Mouse (Mus musculus) MEL (cell line): ENCODE results near the gene Zfp280d. TPM values are rescaled to one million over a fixed set of nuclear protein-coding genes. Genes with fewer than 3 reads are reported as not detected.

Experiments
- DNase-seq: peaks from one replicate; pipeline ENCODE4 v3.0.0; 2011; ENCODE audit warnings: low read depth, low spot score
- H3K27ac ChIP-seq: 2 replicates; pipeline ENCODE4 v1.5.1; 2012; ENCODE audit warnings: low read depth, mild to moderate bottlenecking, control low read depth, low read length, moderate library complexity; ENCODE audit not compliant: control insufficient read depth
- H3K27me3 ChIP-seq, 2 experiments: fragments of 150-350 bp in 1 of 2; sonication (generic) in 1 of 2; 2 replicates each; pipeline ENCODE4 v1.6.1; 2012; ENCODE audit warnings: low read length in 2 of 2, mild to moderate bottlenecking in 2 of 2, improper control_type of control experiment in 1 of 2, moderate library complexity in 1 of 2; ENCODE audit not compliant: insufficient read depth in 2 of 2, control insufficient read depth in 1 of 2
- H3K36me3 ChIP-seq, 2 experiments: 2 replicates each; pipeline ENCODE4 v1.6.1; 2012 to 2014; ENCODE audit warnings: low read length in 2 of 2, improper control_type of control experiment in 1 of 2, inconsistent platforms in 1 of 2, mild to moderate bottlenecking in 1 of 2; ENCODE audit not compliant: insufficient read depth in 2 of 2, control insufficient read depth in 1 of 2
- H3K4me1 ChIP-seq, 2 experiments: fragments of 150-350 bp in 1 of 2; sonication (generic) in 1 of 2; 2 replicates each; pipeline ENCODE4 v1.6.1; 2012; ENCODE audit warnings: low read length in 2 of 2, improper control_type of control experiment in 1 of 2, mild to moderate bottlenecking in 1 of 2; ENCODE audit not compliant: insufficient read depth in 2 of 2, control insufficient read depth in 1 of 2
- H3K4me3 ChIP-seq, 2 experiments: fragments of 150-350 bp in 1 of 2; sonication (generic) in 1 of 2; 2 replicates each; pipeline ENCODE4 v1.5.1; 2012; ENCODE audit warnings: low read depth in 2 of 2, low read length in 2 of 2, mild to moderate bottlenecking in 2 of 2, moderate library complexity in 2 of 2, control low read depth in 1 of 2, improper control_type of control experiment in 1 of 2; ENCODE audit not compliant: control insufficient read depth in 1 of 2, insufficient read depth in 1 of 2
- H3K79me2 ChIP-seq: 2 replicates; pipeline ENCODE4 v1.6.1; 2012; ENCODE audit warnings: mild to moderate bottlenecking, low read length, moderate library complexity; ENCODE audit not compliant: control insufficient read depth, poor library complexity, insufficient read depth
- H3K9ac ChIP-seq: 2 replicates; pipeline ENCODE4 v1.6.1; 2012; ENCODE audit warnings: low read depth, mild to moderate bottlenecking, control low read depth, low read length, moderate library complexity; ENCODE audit not compliant: control insufficient read depth, poor library complexity, severe bottlenecking
- H3K9me3 ChIP-seq: fragments of 150-350 bp; sonication (generic); replicated peaks from 2 replicates; pipeline ENCODE4 v1.6.1; 2012; ENCODE audit warnings: mild to moderate bottlenecking, low read length, improper control_type of control experiment, moderate library complexity; ENCODE audit not compliant: insufficient read depth
- BHLHE40 ChIP-seq: IDR thresholded peaks from 2 replicates; pipeline ENCODE4 v1.6.1; 2012; ENCODE audit warnings: low read depth, mild to moderate bottlenecking, inconsistent platforms, low read length, improper control_type of control experiment, borderline replicate concordance
- CHD1 ChIP-seq: IDR thresholded peaks from 2 replicates; pipeline ENCODE4 v1.6.1; 2012; ENCODE audit warnings: low read depth, mild to moderate bottlenecking, inconsistent platforms, low read length, improper control_type of control experiment
- CHD2 ChIP-seq: IDR thresholded peaks from 2 replicates; pipeline ENCODE4 v1.6.1; 2011; ENCODE audit warnings: low read length, improper control_type of control experiment
- CTCF ChIP-seq, 3 experiments: IDR thresholded peaks in 2 of 3; conservative IDR thresholded peaks in 1 of 3; 2 replicates each; pipeline ENCODE4 v1.5.1; 2011 to 2012; ENCODE audit warnings: low read length in 3 of 3, low read depth in 2 of 3, mild to moderate bottlenecking in 2 of 3, improper control_type of control experiment in 1 of 3, inconsistent platforms in 1 of 3, mixed read lengths in 1 of 3, moderate library complexity in 1 of 3; ENCODE audit not compliant: control insufficient read depth in 1 of 3, insufficient read depth in 1 of 3, poor library complexity in 1 of 3, severe bottlenecking in 1 of 3
- EP300 ChIP-seq, 2 experiments: IDR thresholded peaks; 2 replicates each; pipeline ENCODE4 v1.6.1; 2011; ENCODE audit warnings: improper control_type of control experiment in 2 of 2, low read length in 2 of 2, low read depth in 1 of 2, mild to moderate bottlenecking in 1 of 2
- GABPA ChIP-seq: IDR thresholded peaks from 2 replicates; pipeline ENCODE4 v1.6.1; 2012; ENCODE audit warnings: low read depth, mild to moderate bottlenecking, inconsistent platforms, low read length, improper control_type of control experiment, moderate library complexity
- JUND ChIP-seq: IDR thresholded peaks from 2 replicates; pipeline ENCODE4 v1.6.1; 2011; ENCODE audit warnings: low read depth, mild to moderate bottlenecking, improper control_type of control experiment, low read length
- KAT2A ChIP-seq: conservative IDR thresholded peaks from 2 replicates; pipeline ENCODE4 v1.6.1; 2012; ENCODE audit warnings: low read depth, low read length, improper control_type of control experiment, inconsistent platforms
- MAFK ChIP-seq: IDR thresholded peaks from 2 replicates; pipeline ENCODE4 v1.6.1; 2011; ENCODE audit warnings: low read depth, mild to moderate bottlenecking, low read length, improper control_type of control experiment, borderline replicate concordance
- MAX ChIP-seq: IDR thresholded peaks from 2 replicates; pipeline ENCODE4 v1.6.1; 2011; ENCODE audit warnings: low read length, improper control_type of control experiment
- MAZ ChIP-seq: IDR thresholded peaks from 2 replicates; pipeline ENCODE4 v1.6.1; 2012; ENCODE audit warnings: low read depth, mild to moderate bottlenecking, inconsistent platforms, low read length, improper control_type of control experiment
- MXI1 ChIP-seq: IDR thresholded peaks from 2 replicates; pipeline ENCODE4 v1.6.1; 2011; ENCODE audit warnings: mild to moderate bottlenecking, low read depth, low read length, improper control_type of control experiment
- MYC ChIP-seq: IDR thresholded peaks from 2 replicates; pipeline ENCODE4 v1.6.1; 2011; ENCODE audit warnings: low read depth, mild to moderate bottlenecking, low read length, improper control_type of control experiment, moderate library complexity
- POLR2A ChIP-seq, 2 experiments: IDR thresholded peaks; 2 replicates each; pipeline ENCODE4 v1.6.1; 2011 to 2012; ENCODE audit warnings: low read length in 2 of 2, mild to moderate bottlenecking in 2 of 2, control low read depth in 1 of 2, improper control_type of control experiment in 1 of 2, low read depth in 1 of 2, moderate library complexity in 1 of 2; ENCODE audit not compliant: control insufficient read depth in 1 of 2, insufficient read depth in 1 of 2, poor library complexity in 1 of 2
- POLR2AphosphoS2 ChIP-seq: IDR thresholded peaks from 2 replicates; pipeline ENCODE4 v1.6.1; 2011; ENCODE audit warnings: low read length, improper control_type of control experiment
- POLR2AphosphoS5 ChIP-seq: IDR thresholded peaks from 2 replicates; pipeline ENCODE4 v1.6.1; 2012; ENCODE audit warnings: low read depth, borderline replicate concordance, mild to moderate bottlenecking, inconsistent platforms, low read length, moderate library complexity, mixed read lengths
- RAD21 ChIP-seq: IDR thresholded peaks from 2 replicates; pipeline ENCODE4 v1.6.1; 2011; ENCODE audit warnings: mild to moderate bottlenecking, low read depth, low read length, improper control_type of control experiment
- RCOR1 ChIP-seq: IDR thresholded peaks from 2 replicates; pipeline ENCODE4 v1.6.1; 2012; ENCODE audit warnings: low read depth, mild to moderate bottlenecking, inconsistent platforms, low read length, improper control_type of control experiment
- SIN3A ChIP-seq: IDR thresholded peaks from 2 replicates; pipeline ENCODE4 v1.6.1; 2012; ENCODE audit warnings: low read length, improper control_type of control experiment, inconsistent platforms
- SMC3 ChIP-seq: IDR thresholded peaks from 2 replicates; pipeline ENCODE4 v1.6.1; 2011; ENCODE audit warnings: low read depth, low read length, improper control_type of control experiment
- TBP ChIP-seq: IDR thresholded peaks from 2 replicates; pipeline ENCODE4 v1.8.0; 2011; ENCODE audit warnings: low read depth, low read length, improper control_type of control experiment
- TCF12 ChIP-seq: IDR thresholded peaks from 2 replicates; pipeline ENCODE4 v1.6.1; 2014; ENCODE audit warnings: low read depth, mild to moderate bottlenecking, inconsistent platforms, low read length, improper control_type of control experiment, moderate library complexity
- USF1 ChIP-seq: IDR thresholded peaks from 2 replicates; pipeline ENCODE4 v1.6.1; 2014; ENCODE audit warnings: low read depth, mild to moderate bottlenecking, inconsistent platforms, low read length, improper control_type of control experiment, moderate library complexity
- ZC3H11A ChIP-seq: IDR thresholded peaks from 2 replicates; pipeline ENCODE4 v1.6.1; 2012; ENCODE audit warnings: low read depth, mild to moderate bottlenecking, inconsistent platforms, low read length, improper control_type of control experiment
- ZKSCAN1 ChIP-seq: IDR thresholded peaks from 2 replicates; pipeline ENCODE4 v1.6.1; 2012; ENCODE audit warnings: low read depth, mild to moderate bottlenecking, inconsistent platforms, low read length, improper control_type of control experiment, moderate library complexity
- ZMIZ1 ChIP-seq: IDR thresholded peaks from 2 replicates; pipeline ENCODE4 v1.6.1; 2012; ENCODE audit warnings: low read depth, mild to moderate bottlenecking, inconsistent platforms, low read length, improper control_type of control experiment, moderate library complexity
- ZNF384 ChIP-seq: IDR thresholded peaks from 2 replicates; pipeline ENCODE4 v1.6.1; 2012; ENCODE audit warnings: low read depth, mild to moderate bottlenecking, inconsistent platforms, low read length, improper control_type of control experiment
- polyA plus RNA-seq, 2 experiments: library from polyadenylated mRNA; stranded (reverse) in 1 of 2; unstranded in 1 of 2; fragments of >175 nt in 1 of 2; fragments of >200 nt in 1 of 2; gene quantifications; 2 replicates each; pipeline versions ENCODE4 v1.2.1 to v1.2.4; 2012; ENCODE audit warnings: low replicate concordance in 2 of 2, low read depth in 1 of 2; ENCODE audit not compliant: insufficient read length in 2 of 2, insufficient read depth in 1 of 2, missing spikeins in 1 of 2
- total RNA-seq: library from RNA; depleted of rRNA; stranded (reverse); fragments of 300-350 nt; gene quantifications from 2 replicates; pipeline ENCODE4 v1.2.3, GENCODE M21; 2012

Zfp280d gene
- total and polyA plus RNA-seq, 3 experiments: 16.2 to 592 (median 20.6) TPM

DNA sequence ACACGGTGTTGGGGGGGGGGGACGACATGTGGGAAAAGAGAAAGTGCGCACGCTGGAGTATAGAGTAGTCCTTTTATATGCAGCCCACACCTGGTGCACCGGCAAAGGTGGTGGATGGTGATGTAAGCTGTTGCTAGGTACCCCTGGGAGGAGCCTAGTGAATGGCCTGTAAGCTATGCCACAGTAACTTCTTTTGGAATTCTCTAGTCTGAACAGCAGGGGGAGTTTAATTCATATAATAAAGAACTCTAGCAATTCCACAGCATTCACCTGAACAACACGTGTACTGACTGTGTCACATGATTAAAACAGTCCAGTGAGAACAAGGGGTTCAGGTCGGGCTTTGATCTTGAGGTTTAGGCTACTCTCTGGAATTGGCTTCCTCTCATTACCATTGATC, 14.3 kb upstream of the Zfp280d start:
- H3K79me2 ChIP-seq: no peaks in the 10 kb centered on the region
- H3K4me3 ChIP-seq: no peak overlapping the region
- TF ChIP-seq CTCF (IDR thresholded peaks at IDR 0.05 in 2 of 3, conservative IDR thresholded peaks at IDR 0.05 in 1 of 3; ENCODE audit: control insufficient read depth in 1 of 3, insufficient read depth in 1 of 3, low read depth in 2 of 3, low read length in 3 of 3, poor library complexity in 1 of 3, severe bottlenecking in 1 of 3) (peak in 2 of 3 experiments; percentile 6 to 56; a peak in 2 of 6 replicates), SMC3 (peak; percentile 57), USF1 (peak; percentile 56; the same call in 1 of the 2 replicates), MAFK (no peak), SIN3A (no peak), RAD21 (peak; percentile 37), ZC3H11A (peak; percentile 36; the same call in 1 of the 2 replicates)
- TF ChIP-seq, all 39 proteins: peak for 5
- Histone ChIP-seq H3K4me1 (no peaks in the 10 kb centered on the region), H3K27ac (no peak overlapping the region), H3K27me3 (no peaks in the 10 kb centered on the region), H3K36me3 (no peaks in the 10 kb centered on the region), H3K9me3 (no peaks in the 10 kb centered on the region), H3K9ac (no peak overlapping the region)
- DNase-seq: peak; percentile 42

DNA sequence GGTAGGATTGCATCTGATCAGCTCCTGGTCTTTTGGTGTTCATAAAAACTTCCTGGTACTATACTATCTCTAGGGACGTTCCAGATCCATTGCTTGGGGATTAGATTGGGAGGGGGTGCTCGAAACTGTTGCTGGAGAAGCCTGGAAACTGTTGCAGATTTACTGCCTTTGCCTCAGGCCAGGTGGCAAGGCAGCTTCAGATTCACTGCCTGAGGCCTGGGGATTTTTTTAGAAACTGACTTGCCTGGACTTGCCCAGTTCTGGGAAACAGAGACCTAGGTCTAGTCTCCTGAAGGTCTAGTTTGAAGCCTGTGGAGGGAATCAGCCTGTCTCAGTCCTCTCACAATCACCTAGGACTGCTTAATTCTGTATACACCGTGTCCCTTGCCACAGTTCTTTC, 9.8 kb upstream of the Zfp280d start:
- H3K36me3 ChIP-seq: no peaks in the 10 kb centered on the region
- H3K4me1 ChIP-seq: peaks cover 0 to 1% of the 10 kb centered on the region in 2 experiments; a peak in 2 of 4 replicates
- no peak for DNase-seq
- H3K9me3 ChIP-seq: no peaks in the 10 kb centered on the region
- no peak overlapping the region for H3K27ac ChIP-seq
- H3K4me3 ChIP-seq: no peak overlapping the region
- no peaks in the 10 kb centered on the region for H3K27me3 ChIP-seq
- no peak for TF ChIP-seq TCF12
- TF ChIP-seq MXI1: no peak
- no peak for TF ChIP-seq POLR2AphosphoS2
- TF ChIP-seq RCOR1: no peak
- TF ChIP-seq ZKSCAN1: no peak
- no peak for TF ChIP-seq JUND
- TF ChIP-seq BHLHE40: no peak
- TF ChIP-seq MAX: no peak
- TF ChIP-seq EP300 (IDR thresholded peaks at IDR 0.05; ENCODE audit: low read depth in 1 of 2, low read length in 2 of 2): no peak
- no peak overlapping the region for H3K9ac ChIP-seq
- H3K79me2 ChIP-seq: no peaks in the 10 kb centered on the region

DNA sequence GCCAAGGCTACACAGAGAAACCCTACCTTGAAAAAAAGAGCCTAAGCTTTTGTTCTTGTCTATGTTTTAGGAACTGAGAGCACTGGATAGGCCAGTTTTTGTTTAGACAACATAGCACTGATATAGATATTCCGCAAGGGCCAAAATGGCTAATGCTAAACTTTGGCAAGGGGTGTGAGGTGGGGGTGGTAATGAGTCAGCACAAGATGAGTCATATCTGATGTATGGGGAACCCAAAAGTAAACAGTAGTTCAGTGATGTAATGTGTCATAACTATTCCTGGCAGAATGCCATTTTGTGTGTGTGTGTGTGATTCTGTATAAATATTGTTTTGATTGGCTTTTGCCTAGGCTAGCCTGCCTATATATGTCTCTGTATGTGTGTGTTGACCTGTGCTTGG, 4.5 kb upstream of the Zfp280d start:
- no peak overlapping the region for H3K27ac ChIP-seq
- peaks cover 0 to 3% of the 10 kb centered on the region in 2 experiments; a peak in 1 of 4 replicates for H3K36me3 ChIP-seq
- no peaks in the 10 kb centered on the region for H3K27me3 ChIP-seq
- H3K4me1 ChIP-seq: peaks cover 2 to 5% of the 10 kb centered on the region in 2 experiments; a peak in 3 of 4 replicates
- no peak overlapping the region for H3K4me3 ChIP-seq
- no peak overlapping the region for H3K9ac ChIP-seq
- peaks cover under 1% of the 10 kb centered on the region for H3K79me2 ChIP-seq
- DNase-seq: peak; percentile 66
- H3K9me3 ChIP-seq: no peaks in the 10 kb centered on the region
- TF ChIP-seq KAT2A (no peak), ZMIZ1 (no peak), POLR2A (IDR thresholded peaks at IDR 0.05; ENCODE audit: control insufficient read depth in 1 of 2, insufficient read depth in 1 of 2, low read depth in 1 of 2, low read length in 2 of 2, poor library complexity in 1 of 2) (no peak), ZNF384 (no peak), JUND (peak; percentile 90), CHD1 (no peak), GABPA (no peak), CTCF (IDR thresholded peaks at IDR 0.05 in 2 of 3, conservative IDR thresholded peaks at IDR 0.05 in 1 of 3; ENCODE audit: control insufficient read depth in 1 of 3, insufficient read depth in 1 of 3, low read depth in 2 of 3, low read length in 3 of 3, poor library complexity in 1 of 3, severe bottlenecking in 1 of 3) (no peak), CHD2 (no peak), MYC (no peak), MAZ (no peak), EP300 (IDR thresholded peaks at IDR 0.05; ENCODE audit: low read depth in 1 of 2, low read length in 2 of 2) (peak; percentile 50 to 53; a peak in 3 of 4 replicates), TBP (no peak), RAD21 (no peak), SIN3A (peak; percentile 17; the same call in 1 of the 2 replicates), POLR2AphosphoS5 (no peak), TCF12 (no peak)
